Mouse (Mus musculus) liver, postnatal 0 days (tissue): Measurements from ENCODE around the gene Clcnkb.

Experiments
- CTCF ChIP-seq: sonication (generic); IDR thresholded peaks from 2 replicates; pipeline ENCODE4 v1.5.1; 2016; ENCODE audit warnings: antibody characterized with exemption, low read depth
- EP300 ChIP-seq: IDR thresholded peaks from 2 replicates; pipeline ENCODE4 v1.6.1; 2016; ENCODE audit warnings: antibody characterized with exemption, low read depth, mild to moderate bottlenecking

- TF ChIP-seq CTCF (no peak), EP300 (no peak)
These were observed 11.3 kb upstream of the Clcnkb start for GRCm38 (mm10) chr4:141426796-141427745.
